Mouse (Mus musculus) brain, embryonic 14.5 days (tissue): Measurements from ENCODE around the gene Mgll. TPM values are rescaled to one million over a fixed set of nuclear protein-coding genes. Genes with fewer than 3 reads are reported as not detected.
A peak's percentile ranks its signal among the peaks of the same experiment; 100 is the strongest.

Experiments
- DNase-seq: peaks from one replicate; pipeline ENCODE4 v3.0.0-alpha.2; 2011; ENCODE audit warnings: low read depth
- CTCF ChIP-seq: fragments of 200-500 bp; IDR thresholded peaks from 2 replicates; pipeline ENCODE4 v1.5.1; 2012; ENCODE audit warnings: inconsistent platforms, mild to moderate bottlenecking, moderate library complexity, borderline replicate concordance; ENCODE audit not compliant: insufficient read depth, insufficient read length; ENCODE audit errors: extremely low read depth
- POLR2A ChIP-seq: fragments of 200-500 bp; IDR thresholded peaks from 2 replicates; pipeline ENCODE4 v1.6.1; 2012; ENCODE audit warnings: mild to moderate bottlenecking, inconsistent platforms, borderline replicate concordance; ENCODE audit not compliant: poor library complexity, insufficient read depth, insufficient read length, severe bottlenecking; ENCODE audit errors: extremely low read depth
- polyA plus RNA-seq: library from polyadenylated mRNA; depleted of rRNA; stranded (reverse); fragments of >200 nt; gene quantifications from 2 replicates; pipeline ENCODE4 v1.2.3, GENCODE M21; 2012

Mgll gene
- polyA plus RNA-seq, 1 experiment = 8.8 TPM

DNA sequence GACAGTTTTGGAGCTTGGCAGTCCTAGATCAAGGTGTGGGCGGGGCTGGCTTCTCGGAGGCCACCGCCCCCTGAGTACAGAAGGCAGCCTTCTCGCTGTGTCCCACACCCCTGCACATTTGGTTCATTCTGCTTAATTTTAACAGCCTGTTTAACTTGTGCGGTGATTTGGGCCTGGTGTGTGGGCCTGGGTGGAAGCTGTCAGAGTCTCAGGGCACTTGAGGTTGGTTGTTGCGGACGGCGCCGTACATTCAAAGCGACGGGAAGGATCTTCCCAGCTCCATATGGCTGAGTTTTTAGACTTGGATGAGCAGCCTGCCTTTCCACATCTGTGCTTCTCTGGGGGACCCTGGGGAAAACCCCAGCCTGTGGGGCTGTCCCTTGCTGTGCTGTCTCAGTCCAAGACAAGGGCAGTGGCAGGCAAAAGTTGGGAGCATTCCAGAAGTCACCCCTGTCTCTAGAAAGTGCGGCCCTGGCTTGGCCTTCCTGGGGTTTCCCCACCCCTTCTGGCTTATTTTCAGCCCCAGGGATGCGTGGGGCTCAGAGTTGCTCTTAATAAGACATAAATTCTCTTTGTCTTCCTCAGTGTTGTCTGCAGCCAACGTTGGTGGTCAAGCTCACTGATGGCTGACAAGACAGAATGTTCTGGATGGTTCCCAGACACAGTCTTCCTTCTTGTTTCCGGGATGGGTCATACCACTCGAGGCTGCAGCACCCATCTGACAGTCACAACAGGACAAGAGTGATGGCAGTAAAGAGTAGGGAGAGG lies 12.7 kb downstream of the Mgll start:
- DNase-seq = no peak
- TF ChIP-seq CTCF = no peak
- no peak for TF ChIP-seq POLR2A

DNA sequence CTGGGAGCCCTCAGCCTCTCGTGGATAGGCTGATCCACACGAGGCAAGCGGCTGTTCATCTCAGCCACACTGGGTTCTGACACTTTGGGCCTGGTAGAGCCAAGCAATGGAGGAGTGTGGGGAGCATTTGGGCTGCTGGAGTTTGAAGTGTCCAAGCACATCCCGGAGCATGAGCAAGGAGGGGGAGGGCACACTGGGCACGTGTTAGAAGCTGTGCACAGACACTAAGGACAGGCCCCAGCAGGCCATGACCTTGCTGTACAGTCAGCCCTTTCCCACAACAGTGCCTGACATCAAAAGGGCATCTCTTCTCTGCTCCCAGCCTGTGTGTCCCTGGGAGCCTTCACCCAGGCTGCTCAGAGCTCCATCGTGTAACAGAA lies 13.3 kb downstream of the Mgll start:
- no peak for DNase-seq
- TF ChIP-seq CTCF (no peak), POLR2A (no peak)

DNA sequence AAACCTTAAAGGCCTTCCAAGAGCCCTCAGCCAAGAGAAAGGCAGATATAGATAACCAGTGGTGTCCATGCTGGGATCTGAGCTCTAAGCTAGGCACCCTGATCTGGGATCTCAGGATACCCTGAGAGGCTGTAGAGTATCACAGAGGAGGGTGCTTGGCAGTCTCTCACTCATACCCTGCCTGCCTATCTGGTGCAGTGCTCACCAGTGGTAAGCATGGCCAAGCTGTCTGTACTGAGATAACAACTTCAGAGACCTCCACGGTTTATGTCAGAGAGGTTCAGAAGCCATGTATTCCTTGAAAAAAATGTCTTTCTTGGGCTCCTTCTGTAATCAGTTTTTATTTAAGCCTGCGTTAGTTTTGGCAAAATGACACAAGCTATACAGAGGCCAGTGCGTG lies 16.8 kb downstream of the Mgll start:
- TF ChIP-seq CTCF (no peak), POLR2A (no peak)
- DNase-seq = no peak

DNA sequence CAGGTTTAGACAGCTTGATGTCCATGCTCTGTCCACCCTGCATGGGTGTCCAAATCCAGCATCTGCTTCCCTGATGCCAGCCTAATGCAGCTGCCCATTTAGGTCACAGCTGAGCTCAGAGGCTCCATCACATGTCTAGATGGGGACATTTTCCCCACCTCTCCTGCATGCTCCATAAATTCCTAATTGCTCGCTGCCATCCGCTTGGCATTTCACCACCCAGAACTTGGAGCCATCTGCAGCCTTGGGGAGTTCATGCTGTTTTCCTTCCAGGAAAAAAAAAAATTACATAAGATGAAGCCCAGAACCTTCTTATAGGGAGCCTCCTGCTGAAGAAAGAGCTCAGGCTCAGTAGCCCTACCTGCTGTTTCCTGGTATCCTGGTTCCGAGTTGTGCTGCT lies 17.6 kb downstream of the Mgll start:
- no peak for TF ChIP-seq CTCF
- TF ChIP-seq POLR2A = no peak
- peak; percentile 57 for DNase-seq

DNA sequence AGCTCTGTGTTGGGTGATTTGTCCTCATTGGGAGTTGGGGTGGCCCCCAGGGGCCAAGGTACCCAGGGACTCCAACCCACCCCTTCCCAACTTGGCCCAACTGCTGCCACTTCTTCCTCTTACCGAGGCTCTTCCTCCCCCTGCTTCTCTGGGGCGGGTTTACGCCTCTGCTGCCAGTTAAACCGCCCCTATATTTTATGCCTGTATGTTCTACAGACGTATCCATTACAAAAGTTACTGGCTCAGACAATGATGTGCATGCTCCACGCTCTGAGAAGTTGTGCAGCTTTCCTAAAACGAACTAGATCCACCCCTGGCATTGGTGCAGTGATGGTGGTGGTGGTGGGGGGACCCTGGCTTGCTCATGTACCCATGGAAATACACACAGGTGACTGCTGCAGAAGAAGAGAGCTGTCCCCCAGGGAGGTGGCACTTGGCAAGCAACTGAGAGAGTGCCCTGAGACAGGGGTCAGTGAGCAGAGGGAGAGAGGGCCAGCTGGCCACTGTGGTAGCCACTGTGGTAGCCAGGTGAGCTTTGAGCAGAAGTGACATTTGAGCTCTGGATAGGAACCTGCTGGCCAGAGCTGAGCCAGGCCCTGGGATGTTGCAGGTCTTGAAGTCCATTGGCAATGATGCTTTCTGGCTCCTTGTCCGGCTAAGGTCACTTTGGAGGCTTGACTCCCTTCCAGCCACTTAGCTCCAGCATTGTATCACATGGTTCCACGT lies 18.2 kb downstream of the Mgll start:
- TF ChIP-seq CTCF (no peak), POLR2A (no peak)
- no peak for DNase-seq

DNA sequence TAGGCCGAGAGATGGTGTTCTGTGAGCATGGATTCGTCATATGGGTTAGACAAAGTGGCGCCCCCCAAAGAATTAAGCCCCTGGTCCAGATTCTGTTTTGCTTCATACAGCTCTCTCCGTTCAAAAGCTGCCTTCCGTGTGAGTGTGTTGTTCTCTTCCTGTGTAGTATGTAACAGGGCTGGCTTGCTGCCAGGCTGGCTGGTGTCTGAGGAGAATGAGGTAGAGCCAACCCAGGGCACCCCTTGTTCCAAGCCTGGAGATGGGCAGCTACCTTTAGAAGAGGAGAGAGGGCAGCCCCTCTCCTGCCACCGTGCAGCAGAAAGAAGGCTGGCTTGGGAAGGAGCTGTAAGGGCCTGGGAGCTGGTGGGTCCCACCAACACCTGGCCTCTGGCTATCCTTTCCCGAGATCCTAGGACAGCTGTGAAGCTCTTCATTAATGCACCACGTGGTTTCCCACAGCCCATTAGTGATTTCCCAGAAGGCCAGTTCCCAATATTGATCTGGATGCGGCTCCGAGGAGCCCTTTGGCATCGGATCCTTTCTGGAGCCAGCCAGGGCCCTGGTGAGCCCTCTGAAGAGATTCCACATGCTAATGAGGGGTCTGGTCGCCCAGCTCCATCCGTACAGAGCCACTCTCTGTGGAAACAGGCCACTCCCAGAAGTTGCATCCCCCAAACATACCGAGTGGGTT lies 19.5 kb downstream of the Mgll start:
- DNase-seq = peak; percentile 62
- TF ChIP-seq CTCF = no peak
- no peak for TF ChIP-seq POLR2A

DNA sequence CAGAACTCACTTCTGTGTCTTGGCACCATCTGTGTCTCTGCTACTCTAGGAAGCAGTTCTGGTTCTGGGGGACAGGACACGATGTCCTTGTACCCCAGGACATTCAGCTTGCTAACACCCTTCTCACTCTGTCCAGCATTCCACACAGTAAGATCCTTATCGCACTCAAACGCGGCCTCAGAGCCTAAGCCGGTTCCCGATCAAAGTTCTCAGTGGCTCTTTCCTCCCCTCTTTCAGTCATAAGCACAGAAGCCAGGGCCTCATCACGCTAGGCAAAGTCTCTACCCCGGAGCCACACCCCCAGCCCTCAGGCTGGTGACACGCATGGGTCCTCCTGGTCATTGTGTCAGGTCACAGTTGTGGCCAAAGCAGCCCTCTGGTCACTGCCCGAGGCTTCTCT lies 20.8 kb downstream of the Mgll start:
- TF ChIP-seq CTCF = no peak
- no peak for TF ChIP-seq POLR2A
- no peak for DNase-seq

DNA sequence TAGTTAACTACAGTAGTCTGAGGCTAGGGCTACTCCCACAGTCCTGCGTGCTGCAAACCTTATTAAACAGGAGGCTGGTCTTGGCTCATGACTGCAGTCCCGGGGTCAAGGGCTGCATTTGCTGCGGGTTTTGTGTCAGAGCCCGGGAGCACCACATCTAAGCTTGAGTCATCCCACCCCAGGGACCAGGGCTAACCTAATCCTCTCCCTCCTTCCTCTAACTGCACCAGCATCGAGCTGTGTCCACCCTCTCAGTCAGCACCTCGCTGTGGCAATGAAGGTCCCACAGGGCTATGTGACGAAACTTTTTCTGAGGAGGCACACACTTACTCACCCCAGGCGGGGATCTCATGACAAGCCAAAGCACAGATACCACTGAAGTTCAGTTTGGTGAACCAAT lies 22.1 kb downstream of the Mgll start:
- no peak for DNase-seq
- no peak for TF ChIP-seq POLR2A
- TF ChIP-seq CTCF = no peak

DNA sequence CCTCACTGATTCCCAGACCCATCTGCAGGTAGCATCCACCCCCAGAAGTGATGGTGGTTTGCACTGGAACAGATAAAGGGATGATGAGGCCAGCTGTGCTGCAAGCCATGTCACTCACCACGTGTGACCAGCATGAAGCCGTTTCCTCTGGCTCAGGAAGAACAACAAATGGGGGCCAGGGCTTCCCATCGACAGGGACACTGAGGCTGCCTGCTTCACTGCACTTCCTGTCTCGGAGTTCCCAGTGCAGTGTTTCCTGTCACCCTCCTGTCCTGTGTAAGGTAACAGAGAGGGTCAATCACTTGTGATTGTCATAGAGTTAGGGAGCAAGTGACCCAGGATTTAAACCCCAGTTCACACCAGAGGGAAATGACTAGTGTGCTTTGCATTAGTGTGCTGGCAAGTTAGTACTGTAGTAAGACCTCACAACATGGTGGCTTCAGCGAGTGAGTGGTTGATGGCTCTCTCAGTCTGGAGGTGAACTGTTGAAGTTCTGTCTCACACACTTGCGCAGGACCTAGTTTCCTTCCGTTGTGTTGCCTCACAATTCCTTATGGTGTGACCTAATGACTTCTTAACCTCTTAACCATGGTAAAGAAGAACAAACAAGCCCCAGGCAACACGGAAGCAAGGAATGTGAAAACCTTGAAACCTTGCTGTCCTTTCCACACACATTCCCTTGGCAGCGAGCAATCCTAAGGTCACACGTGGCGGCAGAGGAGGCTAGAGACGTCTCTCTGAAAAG lies 23.3 kb downstream of the Mgll start:
- no peak for DNase-seq
- TF ChIP-seq POLR2A (no peak), CTCF (no peak)

DNA sequence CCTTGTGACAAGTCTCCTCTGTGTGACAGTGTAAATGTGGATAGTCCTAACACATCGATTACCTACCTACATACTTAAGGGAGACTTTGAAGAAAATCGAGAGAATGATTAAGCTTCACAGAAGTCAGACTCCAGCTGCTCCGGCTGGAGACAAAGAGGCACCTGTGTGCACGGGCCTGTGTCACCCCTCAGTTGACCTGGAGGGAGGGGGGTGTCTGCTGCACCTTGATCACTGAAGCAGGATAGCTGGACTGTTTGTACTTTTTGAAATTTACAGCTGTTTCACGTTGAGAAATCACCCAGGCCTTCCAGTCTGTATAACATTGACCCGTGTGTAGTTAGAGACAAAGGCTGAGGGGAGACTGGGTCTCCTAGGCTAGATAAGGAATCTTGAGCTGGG lies 26.7 kb downstream of the Mgll start:
- DNase-seq = no peak
- TF ChIP-seq POLR2A (no peak), CTCF (no peak)

DNA sequence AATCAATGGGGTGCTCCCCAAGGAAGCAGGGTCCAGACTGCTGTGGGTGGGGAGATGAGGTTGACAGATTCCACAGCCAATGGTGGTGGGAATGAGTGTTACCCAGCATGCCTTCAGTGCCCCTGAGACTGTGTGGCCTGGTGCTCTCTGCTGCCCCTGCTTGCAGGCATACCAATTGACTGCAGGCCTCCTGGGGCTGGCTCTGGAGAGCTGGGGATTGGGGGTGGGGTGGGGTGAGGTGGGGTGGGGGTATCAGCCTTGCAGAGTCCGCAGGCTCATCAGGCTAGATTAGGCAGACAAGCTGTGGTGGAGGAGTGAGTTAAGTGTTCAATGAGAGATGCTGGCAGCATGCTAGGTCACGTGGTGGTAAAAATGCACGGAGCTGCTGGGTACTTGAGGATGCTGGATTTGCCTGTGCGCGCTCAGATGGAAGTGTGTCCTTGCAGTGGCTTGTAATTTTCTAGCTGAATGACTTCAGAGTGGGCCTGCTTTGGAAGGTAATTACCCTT lies 28.6 kb downstream of the Mgll start:
- TF ChIP-seq CTCF (no peak), POLR2A (no peak)
- peak; percentile 87 for DNase-seq

DNA sequence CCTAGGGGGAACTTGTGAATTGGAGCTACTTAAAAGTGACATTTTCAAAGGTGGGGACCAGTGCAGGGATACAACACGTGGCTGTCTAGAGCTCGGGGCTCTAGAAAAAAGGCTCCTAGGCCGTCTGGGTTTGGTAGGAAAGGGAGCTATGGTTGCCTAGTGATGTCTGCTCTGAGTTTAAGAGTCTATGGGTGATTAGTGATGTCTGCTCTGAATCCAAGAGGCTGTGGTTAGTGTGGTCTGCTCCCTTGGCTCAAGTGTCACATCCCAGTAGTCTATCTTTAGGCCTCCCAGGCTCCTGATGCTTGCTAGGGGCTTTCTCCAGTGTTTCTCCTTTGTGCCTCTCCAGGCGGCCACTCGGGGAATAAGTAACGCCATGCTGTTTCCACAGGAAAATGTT lies 29.4 kb downstream of the Mgll start:
- no peak for DNase-seq
- TF ChIP-seq POLR2A = no peak
- TF ChIP-seq CTCF = no peak
